Mouse (Mus musculus): ENCODE results near the gene Samd4b.

DNA sequence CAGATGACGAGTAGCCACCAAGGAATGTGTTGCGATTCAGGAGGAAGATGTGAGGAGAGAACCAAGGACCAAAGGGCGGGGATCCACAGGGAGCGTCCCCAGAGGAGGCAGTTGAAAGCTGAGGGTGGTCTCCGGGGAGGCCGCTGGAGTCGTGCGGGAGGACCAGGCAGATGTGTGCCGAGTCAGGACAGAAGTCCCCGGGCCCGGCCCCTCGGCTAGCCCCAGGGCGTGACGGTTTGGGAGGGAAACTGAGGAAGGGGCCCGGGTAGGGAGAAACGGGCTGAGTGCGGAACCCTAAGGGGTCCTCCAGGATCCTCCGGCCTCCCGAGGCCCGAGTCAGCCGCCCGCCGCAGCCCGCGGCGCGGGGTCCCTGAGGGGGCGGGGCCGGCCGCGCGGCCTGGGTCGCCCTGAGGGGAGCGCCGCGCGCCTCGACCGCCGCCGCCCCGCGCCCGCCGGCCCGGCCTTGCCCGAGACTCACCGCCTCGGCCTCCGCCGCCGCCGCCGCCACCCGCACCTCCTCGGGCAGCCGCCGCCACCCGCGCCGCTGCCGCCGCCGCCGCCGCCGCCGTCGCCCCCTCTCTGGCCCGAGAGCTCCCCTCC is 162.2 kb downstream of the Samd4b start:
- no peak for TF ChIP-seq CTCF (conservative IDR thresholded peaks at IDR 0.05; ENCODE audit: low read length)
- no peak for TF ChIP-seq POU5F1 (IDR thresholded peaks at IDR 0.05; ENCODE audit: borderline replicate concordance, low read length)
- TF ChIP-seq NANOG (IDR thresholded peaks at IDR 0.05; ENCODE audit: borderline replicate concordance, low read length), result no peak

All from E14TG2a.4 (cell line).